Mouse (Mus musculus) stomach, embryonic 16.5 days (tissue): ENCODE results near the gene Zfp853. TPM values are rescaled to one million over a fixed set of nuclear protein-coding genes. Genes with fewer than 3 reads are reported as not detected.

Experiments
- ATAC-seq: fragments of 200-750 bp; cut with Nextera tagmentation; 2 replicates; pipeline ENCODE4 v1.8.0; 2017; ENCODE audit warnings: moderate number of reproducible peaks, moderate TSS enrichment; ENCODE audit not compliant: insufficient read depth, low FRiP score
- H3K27ac ChIP-seq: fragments of 300-500 bp; sonication (generic); 2 replicates; pipeline ENCODE4 v1.5.1; 2014; ENCODE audit warnings: low read length
- H3K27me3 ChIP-seq: fragments of 300-500 bp; sonication (generic); 2 replicates; pipeline ENCODE4 v1.6.1; 2014; ENCODE audit warnings: low read length, control low read depth, mixed read lengths; ENCODE audit not compliant: control insufficient read depth, insufficient read depth
- H3K36me3 ChIP-seq: fragments of 300-500 bp; sonication (generic); 2 replicates; pipeline ENCODE4 v1.6.1; 2014; ENCODE audit warnings: low read length; ENCODE audit not compliant: control insufficient read depth, insufficient read depth
- H3K4me1 ChIP-seq: fragments of 300-500 bp; sonication (generic); 2 replicates; pipeline ENCODE4 v1.6.1; 2014; ENCODE audit warnings: low read length, control low read depth, mixed read lengths; ENCODE audit not compliant: control insufficient read depth, insufficient read depth
- H3K4me2 ChIP-seq: fragments of 300-500 bp; sonication (generic); 2 replicates; pipeline ENCODE4 v1.6.1; 2014; ENCODE audit warnings: low read depth, low read length, mixed read lengths
- H3K4me3 ChIP-seq: fragments of 300-500 bp; sonication (generic); replicated peaks from 2 replicates; pipeline ENCODE4 v1.5.1; 2014; ENCODE audit warnings: mild to moderate bottlenecking, low read length
- H3K9ac ChIP-seq: fragments of 300-500 bp; sonication (generic); 2 replicates; pipeline ENCODE4 v1.6.1; 2014; ENCODE audit warnings: low read length
- H3K9me3 ChIP-seq: fragments of 300-500 bp; sonication (generic); replicated peaks from 2 replicates; pipeline ENCODE4 v1.6.1; 2016; ENCODE audit warnings: low read length, control low read depth; ENCODE audit not compliant: control insufficient read depth
- WGBS: fragments of 180-500 bp; shearing (Covaris S2); extraction: QIAGEN DNeasy Blood & Tissue Kit; methylation state at CpG from one replicate; pipeline ENCODE4 v1.1.7; 2014; 5-methylcytosine and 5-hydroxymethylcytosine counted together
- polyA plus RNA-seq: library from polyadenylated mRNA; unstranded; fragments of >200 nt; fragmentation: Nextera tagmentation; extraction: Ambion mirVana; gene quantifications from 2 replicates; pipeline ENCODE4 v1.2.1, GENCODE M21; 2015

Gene Zfp853
- 0.10 TPM in 1 of 2 replicates, not detected in the other for polyA plus RNA-seq

GRCm38 (mm10) chr5:143293404-143293803 is at the start of gene Zfp853:
Gene Zfp853 (minus strand): TSS chr5:143293623.
- peak within 1 kb of the TSS; percentile 65 for H3K9ac ChIP-seq
- peak within 1 kb of the TSS; percentile 82 for H3K4me2 ChIP-seq
- no peaks in the 10 kb centered on the region for H3K36me3 ChIP-seq
- 0 out of 2 replicates have a peak, but pooled peaks cover 3% of the 10 kb centered on the region for H3K9me3 ChIP-seq
- H3K27me3 ChIP-seq = peaks cover 53% of the 10 kb centered on the region
- peaks cover 7% of the 10 kb centered on the region for H3K4me1 ChIP-seq
- peak; percentile 50; the same call in 1 of the 2 replicates for ATAC-seq
- peak within 1 kb of the TSS; percentile 52 for H3K4me3 ChIP-seq
- WGBS = 6% methylated on average over 23 of the region's 38 CpGs
- no peak within 1 kb of the TSS for H3K27ac ChIP-seq

- Histone ChIP-seq H3K9ac (no peak overlapping the region), H3K36me3 (no peaks in the 10 kb centered on the region), H3K4me3 (no peak overlapping the region), H3K4me2 (no peak overlapping the region), H3K27ac (no peak overlapping the region), H3K9me3 (no peaks in the 10 kb centered on the region), H3K4me1 (no peaks in the 10 kb centered on the region), H3K27me3 (no peaks in the 10 kb centered on the region)
- ATAC-seq = no peak
- WGBS = 47% methylated on average over 6 of the region's 6 CpGs
Measured at GRCm38 (mm10) chr5:143339603-143340002, 46.2 kb upstream of the Zfp853 start.

- Histone ChIP-seq H3K9me3 (no peaks in the 10 kb centered on the region), H3K27me3 (no peaks in the 10 kb centered on the region), H3K27ac (no peak overlapping the region), H3K9ac (no peak overlapping the region), H3K4me3 (no peak overlapping the region), H3K4me2 (no peak overlapping the region), H3K36me3 (no peaks in the 10 kb centered on the region), H3K4me1 (no peaks in the 10 kb centered on the region)
- no peak for ATAC-seq
- WGBS = 62% methylated on average over 6 of the region's 6 CpGs
Measured at GRCm38 (mm10) chr5:143336559-143336958, 43.1 kb upstream of the Zfp853 start.

GRCm38 (mm10) chr5:143335089-143335460 is 41.7 kb upstream of the Zfp853 start:
- Histone ChIP-seq H3K36me3 (no peaks in the 10 kb centered on the region), H3K4me1 (no peaks in the 10 kb centered on the region), H3K4me2 (no peak overlapping the region), H3K9ac (no peak overlapping the region), H3K4me3 (no peak overlapping the region), H3K9me3 (no peaks in the 10 kb centered on the region), H3K27ac (no peak overlapping the region), H3K27me3 (no peaks in the 10 kb centered on the region)
- WGBS = 70% methylated on average over 7 of the region's 7 CpGs
- no peak for ATAC-seq

- 64% methylated on average over 14 of the region's 14 CpGs for WGBS
- H3K36me3 ChIP-seq = no peaks in the 10 kb centered on the region
- no peak overlapping the region for H3K27ac ChIP-seq
- no peaks in the 10 kb centered on the region for H3K9me3 ChIP-seq
- no peak for ATAC-seq
- H3K4me1 ChIP-seq = no peaks in the 10 kb centered on the region; the same call in 1 of the 2 replicates
- no peaks in the 10 kb centered on the region for H3K27me3 ChIP-seq
- H3K4me2 ChIP-seq = 0 out of 2 replicates have a peak overlapping the region, but pooled peaks have one; percentile 21
- no peak overlapping the region for H3K4me3 ChIP-seq
- H3K9ac ChIP-seq = no peak overlapping the region
Measured at GRCm38 (mm10) chr5:143334418-143335088, 41.1 kb upstream of the Zfp853 start.

- Histone ChIP-seq H3K4me3 (no peak overlapping the region), H3K9ac (no peak overlapping the region), H3K4me2 (peak overlapping the region; percentile 21; the same call in 1 of the 2 replicates), H3K27ac (no peak overlapping the region), H3K27me3 (no peaks in the 10 kb centered on the region), H3K36me3 (no peaks in the 10 kb centered on the region), H3K9me3 (no peaks in the 10 kb centered on the region), H3K4me1 (no peaks in the 10 kb centered on the region; the same call in 1 of the 2 replicates)
- ATAC-seq = no peak
- 10% methylated on average over 5 of the region's 5 CpGs for WGBS
Measured at GRCm38 (mm10) chr5:143333872-143334271, 40.4 kb upstream of the Zfp853 start.

- Histone ChIP-seq H3K27ac (peak within 1 kb of the TSS; percentile 74), H3K4me2 (peak within 1 kb of the TSS; percentile 94), H3K9me3 (no peaks in the 10 kb centered on the region), H3K9ac (peak within 1 kb of the TSS; percentile 92), H3K27me3 (no peaks in the 10 kb centered on the region), H3K36me3 (peaks cover 15% of the 10 kb centered on the region), H3K4me1 (peaks cover 8% of the 10 kb centered on the region), H3K4me3 (peak within 1 kb of the TSS; percentile 77)
- WGBS = under 1% methylated on average over 57 of the region's 57 CpGs
- ATAC-seq = peak; percentile 73
Measured at GRCm38 (mm10) chr5:143328690-143329495, 35.5 kb upstream of the Zfp853 start, which contains the start of gene Zdhhc4. Gene Zdhhc4 (minus strand): TSS chr5:143329256.

- no peak overlapping the region for H3K9ac ChIP-seq
- H3K4me3 ChIP-seq = no peak overlapping the region
- 0 out of 2 replicates have a peak, but pooled peaks cover 3% of the 10 kb centered on the region for H3K36me3 ChIP-seq
- no peak for ATAC-seq
- 90% methylated on average over 8 of the region's 8 CpGs for WGBS
- no peak overlapping the region for H3K27ac ChIP-seq
- peaks cover 16% of the 10 kb centered on the region for H3K4me1 ChIP-seq
- H3K27me3 ChIP-seq = no peaks in the 10 kb centered on the region
- H3K9me3 ChIP-seq = no peaks in the 10 kb centered on the region
- no peak overlapping the region for H3K4me2 ChIP-seq
Measured at GRCm38 (mm10) chr5:143317288-143317610, 23.8 kb upstream of the Zfp853 start.
